Mouse (Mus musculus) kidney, adult 2 months (tissue): ENCODE results near the gene Edem3.
"Not testable (repeated sequence)": the region's sequence is repeated elsewhere in the genome, so short reads cannot be mapped to it uniquely, and the experiment has no call there.

ENCODE experiments used
- CTCF ChIP-seq: fragments of 200-500 bp; conservative IDR thresholded peaks from 2 replicates; pipeline ENCODE4 v1.5.1; 2011; ENCODE audit warnings: low read depth, mild to moderate bottlenecking, control low read depth, low read length, moderate library complexity, mixed read lengths; ENCODE audit not compliant: insufficient read depth, insufficient read length
- POLR2A ChIP-seq: fragments of 200-500 bp; IDR thresholded peaks from one replicate; pipeline ENCODE4 v1.6.1; 2011; ENCODE audit warnings: low read depth, low read length, control low read depth

- not testable (repeated sequence) for TF ChIP-seq CTCF, POLR2A
Measured at GRCm38 (mm10) chr1:151792076-151792475, 36.9 kb downstream of the Edem3 start.
